Mouse (Mus musculus) CH12.LX (cell line): Measurements from ENCODE around the gene Map1b. TPM values are rescaled to one million over a fixed set of nuclear protein-coding genes. Genes with fewer than 3 reads are reported as not detected.

Source experiments
- DNase-seq: peaks from one replicate; pipeline ENCODE4 v3.0.0-alpha.2; 2013; ENCODE audit errors: extremely low read depth
- H3K27ac ChIP-seq: 2 replicates; pipeline ENCODE4 v1.5.1; 2012; ENCODE audit warnings: low read depth, mild to moderate bottlenecking, control low read depth, moderate library complexity; ENCODE audit not compliant: insufficient read depth
- H3K27me3 ChIP-seq: replicated peaks from 2 replicates; pipeline ENCODE3; 2012; ENCODE audit warnings: inconsistent platforms
- H3K36me3 ChIP-seq, 2 experiments: replicated peaks in 1 of 2; 2 replicates each; pipeline versions ENCODE3 to v1.6.1; 2012; ENCODE audit warnings: inconsistent platforms in 1 of 2, low read length in 1 of 2, mild to moderate bottlenecking in 1 of 2, mixed read lengths in 1 of 2, moderate library complexity in 1 of 2; ENCODE audit not compliant: control insufficient read depth in 1 of 2, insufficient read depth in 1 of 2
- H3K4me1 ChIP-seq, 2 experiments: 2 replicates each; pipeline ENCODE4 v1.6.1; 2012; ENCODE audit warnings: inconsistent platforms in 1 of 2, moderate library complexity in 1 of 2; ENCODE audit not compliant: insufficient read depth in 2 of 2, control insufficient read depth in 1 of 2
- H3K4me2 ChIP-seq: 2 replicates; pipeline ENCODE4 v1.6.1; 2012; ENCODE audit warnings: low read depth, mild to moderate bottlenecking, control low read depth; ENCODE audit not compliant: poor library complexity, insufficient read depth, severe bottlenecking
- H3K4me3 ChIP-seq, 3 experiments: fragments of 150-350 bp in 1 of 3; sonication (generic) in 1 of 3; replicated peaks in 1 of 3; 2 replicates each; pipeline versions ENCODE3 to v1.5.1; 2011 to 2012; ENCODE audit warnings: low read depth in 2 of 3, low read length in 2 of 3, mild to moderate bottlenecking in 2 of 3, moderate library complexity in 2 of 3, control low read depth in 1 of 3, improper control_type of control experiment in 1 of 3, inconsistent platforms in 1 of 3, mixed read lengths in 1 of 3; ENCODE audit not compliant: poor library complexity in 1 of 3
- H3K79me2 ChIP-seq: replicated peaks from 2 replicates; pipeline ENCODE4 v1.6.1; 2012; ENCODE audit warnings: mild to moderate bottlenecking, moderate library complexity; ENCODE audit not compliant: control insufficient read depth, poor library complexity, insufficient read depth, severe bottlenecking; ENCODE audit errors: extremely low read depth
- H3K9ac ChIP-seq: 2 replicates; pipeline ENCODE4 v1.6.1; 2012; ENCODE audit warnings: low read depth, mild to moderate bottlenecking, control low read depth, moderate library complexity; ENCODE audit not compliant: insufficient read depth
- H3K9me3 ChIP-seq: replicated peaks from 2 replicates; pipeline ENCODE3; 2012; ENCODE audit warnings: low read length, inconsistent platforms, mixed read lengths
- CHD1 ChIP-seq: IDR thresholded peaks from 2 replicates; pipeline ENCODE4 v1.6.1; 2012; ENCODE audit warnings: low read depth, low read length, improper control_type of control experiment, inconsistent platforms
- CHD2 ChIP-seq: IDR thresholded peaks from 2 replicates; pipeline ENCODE4 v1.6.1; 2011; ENCODE audit warnings: low read length, improper control_type of control experiment
- CTCF ChIP-seq, 2 experiments: IDR thresholded peaks in 1 of 2; conservative IDR thresholded peaks in 1 of 2; 2 replicates each; pipeline ENCODE4 v1.5.1; 2011 to 2012; ENCODE audit warnings: low read depth in 2 of 2, low read length in 2 of 2, improper control_type of control experiment in 1 of 2, inconsistent platforms in 1 of 2, mild to moderate bottlenecking in 1 of 2, moderate library complexity in 1 of 2
- E2F4 ChIP-seq: IDR thresholded peaks from 2 replicates; pipeline ENCODE4 v1.6.1; 2011; ENCODE audit warnings: low read depth, low read length, improper control_type of control experiment; ENCODE audit not compliant: insufficient replicate concordance
- ELF1 ChIP-seq: IDR thresholded peaks from 2 replicates; pipeline ENCODE4 v1.6.1; 2014; ENCODE audit warnings: low read depth, mild to moderate bottlenecking, inconsistent platforms, low read length, improper control_type of control experiment
- GABPA ChIP-seq: IDR thresholded peaks from 2 replicates; pipeline ENCODE4 v1.6.1; 2012; ENCODE audit warnings: low read depth, low read length, improper control_type of control experiment, inconsistent platforms; ENCODE audit not compliant: insufficient replicate concordance
- HCFC1 ChIP-seq: IDR thresholded peaks from 2 replicates; pipeline ENCODE4 v1.6.1; 2012; ENCODE audit warnings: low read depth, mild to moderate bottlenecking, inconsistent platforms, low read length, improper control_type of control experiment
- IRF4 ChIP-seq: IDR thresholded peaks from 2 replicates; pipeline ENCODE4 v1.6.1; 2014; ENCODE audit warnings: low read depth, mild to moderate bottlenecking, inconsistent platforms, low read length, improper control_type of control experiment
- JUN ChIP-seq: IDR thresholded peaks from 2 replicates; pipeline ENCODE4 v1.6.1; 2011; ENCODE audit warnings: low read depth, mild to moderate bottlenecking, low read length, improper control_type of control experiment, moderate library complexity; ENCODE audit not compliant: insufficient read depth
- MAFK ChIP-seq: IDR thresholded peaks from 2 replicates; pipeline ENCODE4 v1.6.1; 2011; ENCODE audit warnings: low read length, improper control_type of control experiment; ENCODE audit not compliant: insufficient replicate concordance
- MAX ChIP-seq: IDR thresholded peaks from 2 replicates; pipeline ENCODE4 v1.6.1; 2011; ENCODE audit warnings: low read length, improper control_type of control experiment
- MAZ ChIP-seq: IDR thresholded peaks from 2 replicates; pipeline ENCODE4 v1.6.1; 2012; ENCODE audit warnings: low read depth, mild to moderate bottlenecking, inconsistent platforms, low read length, improper control_type of control experiment, moderate library complexity
- MXI1 ChIP-seq: IDR thresholded peaks from 2 replicates; pipeline ENCODE4 v1.6.1; 2011; ENCODE audit warnings: mild to moderate bottlenecking, low read depth, low read length, improper control_type of control experiment
- MYC ChIP-seq: IDR thresholded peaks from 2 replicates; pipeline ENCODE4 v1.6.1; 2011; ENCODE audit warnings: low read depth, mild to moderate bottlenecking, improper control_type of control experiment, low read length
- PAX5 ChIP-seq: IDR thresholded peaks from 2 replicates; pipeline ENCODE4 v1.6.1; 2012; ENCODE audit warnings: low read length, inconsistent platforms, mixed read lengths
- POLR2A ChIP-seq: IDR thresholded peaks from 2 replicates; pipeline ENCODE4 v1.6.1; 2011; ENCODE audit warnings: low read depth, mild to moderate bottlenecking, improper control_type of control experiment, low read length
- POLR2AphosphoS2 ChIP-seq: IDR thresholded peaks from 2 replicates; pipeline ENCODE4 v1.6.1; 2011; ENCODE audit warnings: low read depth, low read length, improper control_type of control experiment
- RAD21 ChIP-seq: IDR thresholded peaks from 2 replicates; pipeline ENCODE4 v1.6.1; 2011; ENCODE audit warnings: low read depth, mild to moderate bottlenecking, low read length, improper control_type of control experiment, moderate library complexity
- RCOR1 ChIP-seq: conservative IDR thresholded peaks from 2 replicates; pipeline ENCODE4 v1.6.1; 2012; ENCODE audit warnings: low read depth, mild to moderate bottlenecking, inconsistent platforms, low read length, improper control_type of control experiment
- SIN3A ChIP-seq: IDR thresholded peaks from 2 replicates; pipeline ENCODE4 v1.6.1; 2012; ENCODE audit warnings: low read length, improper control_type of control experiment, inconsistent platforms
- SMC3 ChIP-seq: IDR thresholded peaks from 2 replicates; pipeline ENCODE4 v1.6.1; 2011; ENCODE audit warnings: low read depth, low read length, improper control_type of control experiment
- TBP ChIP-seq: conservative IDR thresholded peaks from 2 replicates; pipeline ENCODE4 v1.6.1; 2011; ENCODE audit warnings: low read depth, low read length, improper control_type of control experiment
- TCF12 ChIP-seq: IDR thresholded peaks from 2 replicates; pipeline ENCODE4 v1.6.1; 2014; ENCODE audit warnings: low read depth, mild to moderate bottlenecking, inconsistent platforms, low read length, improper control_type of control experiment
- USF1 ChIP-seq: IDR thresholded peaks from 2 replicates; pipeline ENCODE4 v1.6.1; 2014; ENCODE audit warnings: low read depth, mild to moderate bottlenecking, inconsistent platforms, low read length, improper control_type of control experiment
- USF2 ChIP-seq: conservative IDR thresholded peaks from 2 replicates; pipeline ENCODE4 v1.6.1; 2011; ENCODE audit warnings: low read depth, low read length, improper control_type of control experiment
- ZC3H11A ChIP-seq: IDR thresholded peaks from 2 replicates; pipeline ENCODE4 v1.6.1; 2012; ENCODE audit warnings: low read depth, mild to moderate bottlenecking, inconsistent platforms, low read length, improper control_type of control experiment
- ZKSCAN1 ChIP-seq: IDR thresholded peaks from 2 replicates; pipeline ENCODE4 v1.6.1; 2012; ENCODE audit warnings: low read depth, inconsistent platforms, low read length, improper control_type of control experiment, borderline replicate concordance
- ZNF384 ChIP-seq: IDR thresholded peaks from 2 replicates; pipeline ENCODE4 v1.6.1; 2012; ENCODE audit warnings: low read depth, low read length, improper control_type of control experiment, inconsistent platforms
- dilution Hi-C: fragments of 300-500 bp; cut with MboI; formaldehyde crosslinking; loops from 2 replicates; pipeline ENCODE4 v1.14.3; 2020; ENCODE audit warnings: low sequenced_read_pairs; ENCODE audit not compliant: extremely low pct_unique_long_range_greater_than_20kb, extremely low pct_ligation_motif_present
- in situ Hi-C: fragments of 300-500 bp; cut with MboI; formaldehyde crosslinking; loops from 3 replicates; pipeline ENCODE4 v1.14.3; 2019; ENCODE audit warnings: low sequenced_read_pairs, low pct_ligation_motif_present, low pct_unique_long_range_greater_than_20kb, mixed read lengths
- polyA plus RNA-seq: library from polyadenylated mRNA; unstranded; fragments of >175 nt; gene quantifications from 2 replicates; pipeline ENCODE4 v1.2.1, GENCODE M21; 2012; ENCODE audit warnings: low read depth; ENCODE audit not compliant: insufficient read length
- total RNA-seq, 2 experiments: library from RNA; depleted of rRNA; stranded (reverse); fragments of 300-350 nt in 1 of 2; fragments of >200 nt in 1 of 2; gene quantifications; 2 replicates each; pipeline ENCODE4 v1.2.3; 2012 to 2014

The Map1b gene
- total and polyA plus RNA-seq, 3 experiments: 0.04 to 0.08 TPM; not detected in 1

- no peak overlapping the region for H3K27ac ChIP-seq
- TF ChIP-seq TBP: no peak
- TF ChIP-seq MYC: no peak
- TF ChIP-seq CHD2: no peak
- no peak for TF ChIP-seq TCF12
- no peak for TF ChIP-seq POLR2A
- no peak for TF ChIP-seq ZNF384
- TF ChIP-seq MXI1: no peak
- TF ChIP-seq USF1: no peak
- TF ChIP-seq PAX5: no peak
- TF ChIP-seq POLR2AphosphoS2: no peak
- no peak for TF ChIP-seq MAX
- no peak for TF ChIP-seq RAD21
- TF ChIP-seq ZKSCAN1: no peak
- no peak for TF ChIP-seq SIN3A
- TF ChIP-seq CHD1: no peak
- no peak for TF ChIP-seq SMC3
- H3K4me3 ChIP-seq: no peak overlapping the region
- no peak overlapping the region for H3K9ac ChIP-seq
- no peaks in the 10 kb centered on the region for H3K79me2 ChIP-seq
- no peaks in the 10 kb centered on the region for H3K27me3 ChIP-seq
- in situ Hi-C loops: no loop called here
- dilution Hi-C loops: no loop called here
- H3K4me1 ChIP-seq: peaks cover 0 to 7% of the 10 kb centered on the region in 2 experiments; a peak in 2 of 4 replicates
- no peak for DNase-seq
- no peaks in the 10 kb centered on the region for H3K36me3 ChIP-seq
- no peak overlapping the region for H3K4me2 ChIP-seq
- H3K9me3 ChIP-seq: no peaks in the 10 kb centered on the region
These were observed 11.6 kb upstream of the Map1b start for GRCm38 (mm10) chr13:99527936-99528335.

- TF ChIP-seq CHD2 (no peak), MAX (no peak), USF1 (no peak), ZC3H11A (no peak), CTCF (conservative IDR thresholded peaks at IDR 0.05 in 1 of 2, IDR thresholded peaks at IDR 0.05 in 1 of 2; ENCODE audit: low read depth in 2 of 2, low read length in 2 of 2) (no peak), GABPA (no peak), RCOR1 (no peak), IRF4 (no peak), MAZ (no peak), MXI1 (no peak), HCFC1 (no peak), TBP (no peak), ELF1 (no peak), MAFK (no peak), SIN3A (no peak), E2F4 (no peak), JUN (no peak), ZNF384 (no peak), USF2 (no peak), PAX5 (no peak)
- no peaks in the 10 kb centered on the region for H3K36me3 ChIP-seq
- no peaks in the 10 kb centered on the region for H3K9me3 ChIP-seq
- dilution Hi-C loops: no loop called here
- no peaks in the 10 kb centered on the region for H3K79me2 ChIP-seq
- H3K27ac ChIP-seq: no peak overlapping the region
- H3K9ac ChIP-seq: no peak overlapping the region
- no peak overlapping the region for H3K4me2 ChIP-seq
- DNase-seq: no peak
- no peak overlapping the region for H3K4me3 ChIP-seq
- H3K4me1 ChIP-seq: peaks cover 0 to 7% of the 10 kb centered on the region in 2 experiments; a peak in 2 of 4 replicates
- in situ Hi-C loops: no loop called here
- no peaks in the 10 kb centered on the region for H3K27me3 ChIP-seq
These were observed 9.2 kb upstream of the Map1b start for GRCm38 (mm10) chr13:99525491-99525890.
